Mouse (Mus musculus) kidney, embryonic 15.5 days (tissue): Measurements from ENCODE around the gene Tcn2. TPM values are rescaled to one million over a fixed set of nuclear protein-coding genes. Genes with fewer than 3 reads are reported as not detected.

Experiments
- ATAC-seq: fragments of 200-750 bp; cut with Nextera tagmentation; replicated peaks from 2 replicates; pipeline ENCODE4 v1.8.0; 2017; ENCODE audit warnings: moderate TSS enrichment; ENCODE audit not compliant: low FRiP score
- H3K27ac ChIP-seq: fragments of 300-500 bp; sonication (generic); 2 replicates; pipeline ENCODE4 v1.5.1; 2015; ENCODE audit warnings: mild to moderate bottlenecking, inconsistent platforms
- H3K27me3 ChIP-seq: fragments of 300-500 bp; sonication (generic); 2 replicates; pipeline ENCODE4 v1.6.1; 2015; ENCODE audit warnings: inconsistent platforms
- H3K36me3 ChIP-seq: fragments of 300-500 bp; sonication (generic); 2 replicates; pipeline ENCODE4 v1.6.1; 2015; ENCODE audit warnings: inconsistent platforms
- H3K4me1 ChIP-seq: fragments of 300-500 bp; sonication (generic); 2 replicates; pipeline ENCODE4 v1.6.1; 2015; ENCODE audit warnings: inconsistent platforms
- H3K4me2 ChIP-seq: fragments of 300-500 bp; sonication (generic); 2 replicates; pipeline ENCODE4 v1.6.1; 2015; ENCODE audit warnings: moderate library complexity, mild to moderate bottlenecking, inconsistent platforms
- H3K4me3 ChIP-seq: fragments of 300-500 bp; sonication (generic); replicated peaks from 2 replicates; pipeline ENCODE4 v1.5.1; 2015; ENCODE audit warnings: mild to moderate bottlenecking, inconsistent platforms
- H3K9ac ChIP-seq: fragments of 300-500 bp; sonication (generic); 2 replicates; pipeline ENCODE4 v1.6.1; 2015; ENCODE audit warnings: mild to moderate bottlenecking, inconsistent platforms
- H3K9me3 ChIP-seq: fragments of 300-500 bp; sonication (generic); replicated peaks from 2 replicates; pipeline ENCODE4 v1.6.1; 2016; ENCODE audit warnings: inconsistent platforms
- WGBS: fragments of 180-500 bp; shearing (Covaris S2); methylation state at CpG from one replicate; pipeline ENCODE4 v1.1.7; 2015; ENCODE audit warnings: mixed read lengths; 5-methylcytosine and 5-hydroxymethylcytosine counted together
- polyA plus RNA-seq: library from polyadenylated mRNA; unstranded; fragments of >200 nt; fragmentation: Nextera tagmentation; extraction: Ambion mirVana; gene quantifications from 2 replicates; pipeline ENCODE4 v1.2.1, GENCODE M21; 2015

The Tcn2 gene
- polyA plus RNA-seq, 1 experiment from 2014 or later, result 102 TPM

GRCm38 (mm10) chr11:3910513-3911310 is 21.2 kb downstream of the Tcn2 start:
- Histone ChIP-seq H3K27me3 (peaks cover 17% of the 10 kb centered on the region), H3K9me3 (no peaks in the 10 kb centered on the region), H3K4me2 (peak overlapping the region; percentile 19; the same call in 1 of the 2 replicates), H3K9ac (no peak overlapping the region), H3K27ac (no peak overlapping the region), H3K4me3 (no peak overlapping the region), H3K36me3 (no peaks in the 10 kb centered on the region), H3K4me1 (peaks cover 42% of the 10 kb centered on the region)
- ATAC-seq, result no peak
- 51% methylated on average over 5 of the region's 5 CpGs for WGBS

- peaks cover 17% of the 10 kb centered on the region for H3K27me3 ChIP-seq
Measured at GRCm38 (mm10) chr11:3909236-3909635, 22.7 kb downstream of the Tcn2 start.

GRCm38 (mm10) chr11:3905446-3905845 is 26.5 kb downstream of the Tcn2 start:
- no peaks in the 10 kb centered on the region for H3K9me3 ChIP-seq
- no peak overlapping the region for H3K27ac ChIP-seq
- no peak for ATAC-seq
- H3K27me3 ChIP-seq, result no peaks in the 10 kb centered on the region
- no peak overlapping the region for H3K9ac ChIP-seq
- no peaks in the 10 kb centered on the region for H3K36me3 ChIP-seq
- 86% methylated on average over 1 of the region's 1 CpGs for WGBS
- no peak overlapping the region for H3K4me2 ChIP-seq
- peaks cover 5% of the 10 kb centered on the region; the same call in 1 of the 2 replicates for H3K4me1 ChIP-seq
- H3K4me3 ChIP-seq, result no peak overlapping the region

More at GRCm38 (mm10) chr11:3909236-3909635, 22.7 kb downstream of the Tcn2 start:
- H3K9me3 ChIP-seq, result no peaks in the 10 kb centered on the region
- no peak overlapping the region for H3K27ac ChIP-seq
- no peak for ATAC-seq
- 89% methylated on average over 4 of the region's 4 CpGs for WGBS
- H3K9ac ChIP-seq, result no peak overlapping the region
- H3K4me3 ChIP-seq, result no peak overlapping the region
- H3K36me3 ChIP-seq, result no peaks in the 10 kb centered on the region
- no peak overlapping the region for H3K4me2 ChIP-seq
- peaks cover 37% of the 10 kb centered on the region for H3K4me1 ChIP-seq

- Histone ChIP-seq H3K4me3 (no peak overlapping the region), H3K27ac (no peak overlapping the region), H3K4me2 (no peak overlapping the region), H3K4me1 (peaks cover 7% of the 10 kb centered on the region; the same call in 1 of the 2 replicates), H3K36me3 (no peaks in the 10 kb centered on the region), H3K9ac (no peak overlapping the region), H3K27me3 (no peaks in the 10 kb centered on the region), H3K9me3 (no peaks in the 10 kb centered on the region)
- WGBS, result 69% methylated on average over 6 of the region's 6 CpGs
- no peak for ATAC-seq
Measured at GRCm38 (mm10) chr11:3904673-3905072, 27.3 kb downstream of the Tcn2 start.

GRCm38 (mm10) chr11:3903046-3903445 is 28.9 kb downstream of the Tcn2 start:
- H3K27me3 ChIP-seq, result no peaks in the 10 kb centered on the region
- no peak for ATAC-seq
- peaks cover 7% of the 10 kb centered on the region; the same call in 1 of the 2 replicates for H3K4me1 ChIP-seq
- peaks cover 12% of the 10 kb centered on the region for H3K36me3 ChIP-seq
- H3K4me2 ChIP-seq, result no peak overlapping the region
- H3K4me3 ChIP-seq, result no peak overlapping the region
- H3K27ac ChIP-seq, result no peak overlapping the region
- WGBS, result 79% methylated on average over 5 of the region's 5 CpGs
- H3K9me3 ChIP-seq, result no peaks in the 10 kb centered on the region
- no peak overlapping the region for H3K9ac ChIP-seq

- Histone ChIP-seq H3K27ac (no peak overlapping the region), H3K9me3 (no peaks in the 10 kb centered on the region), H3K4me2 (no peak overlapping the region), H3K4me1 (peaks cover 7% of the 10 kb centered on the region; the same call in 1 of the 2 replicates), H3K27me3 (no peaks in the 10 kb centered on the region), H3K36me3 (peaks cover 18% of the 10 kb centered on the region), H3K9ac (no peak overlapping the region), H3K4me3 (no peak overlapping the region)
- no peak for ATAC-seq
- 88% methylated on average over 3 of the region's 3 CpGs for WGBS
Measured at GRCm38 (mm10) chr11:3902516-3902915, 29.4 kb downstream of the Tcn2 start.

GRCm38 (mm10) chr11:3900296-3900695 is 31.7 kb downstream of the Tcn2 start:
- Histone ChIP-seq H3K4me2 (no peak overlapping the region), H3K36me3 (peaks cover 25% of the 10 kb centered on the region), H3K9ac (no peak overlapping the region), H3K27me3 (no peaks in the 10 kb centered on the region), H3K4me1 (peaks cover 10% of the 10 kb centered on the region; the same call in 1 of the 2 replicates), H3K27ac (no peak overlapping the region), H3K4me3 (no peak overlapping the region), H3K9me3 (no peaks in the 10 kb centered on the region)
- ATAC-seq, result no peak
- WGBS, result 81% methylated on average over 6 of the region's 6 CpGs

- H3K9ac ChIP-seq, result no peak overlapping the region
- H3K9me3 ChIP-seq, result no peaks in the 10 kb centered on the region
- H3K4me2 ChIP-seq, result no peak overlapping the region
- ATAC-seq, result no peak
- 0 out of 2 replicates have a peak overlapping the region, but pooled peaks have one; percentile 2 for H3K27ac ChIP-seq
- 100% methylated on average over 1 of the region's 1 CpGs for WGBS
- H3K36me3 ChIP-seq, result peaks cover 25% of the 10 kb centered on the region
- H3K27me3 ChIP-seq, result no peaks in the 10 kb centered on the region
- no peak overlapping the region for H3K4me3 ChIP-seq
- peaks cover 12% of the 10 kb centered on the region for H3K4me1 ChIP-seq
Measured at GRCm38 (mm10) chr11:3895933-3896332, 36.0 kb downstream of the Tcn2 start.

- no peak; the same call in 1 of the 2 replicates for ATAC-seq
- Histone ChIP-seq H3K4me1 (peaks cover 12% of the 10 kb centered on the region), H3K9me3 (no peaks in the 10 kb centered on the region), H3K4me2 (peak overlapping the region; percentile 92), H3K9ac (peak overlapping the region; percentile 64), H3K27ac (peak overlapping the region; percentile 95), H3K36me3 (peaks cover 25% of the 10 kb centered on the region), H3K27me3 (no peaks in the 10 kb centered on the region), H3K4me3 (peak overlapping the region; percentile 59)
- 4% methylated on average over 9 of the region's 10 CpGs for WGBS
Measured at GRCm38 (mm10) chr11:3895458-3895857, 36.5 kb downstream of the Tcn2 start.

GRCm38 (mm10) chr11:3894406-3895281 is 37.3 kb downstream of the Tcn2 start, which contains the start of the genes 4921536K21Rik and Dusp18:
Gene 4921536K21Rik, minus strand, starts transcription at chr11:3895098.
Gene Dusp18, plus strand, starts transcription at chr11:3895240.
- Histone ChIP-seq H3K4me2 (peak within 1 kb of the TSS; percentile 92), H3K4me3 (peak within 1 kb of the TSS; percentile 59), H3K9ac (peak within 1 kb of the TSS; percentile 64), H3K27ac (peak within 1 kb of the TSS; percentile 95), H3K4me1 (peaks cover 9% of the 10 kb centered on the region), H3K27me3 (no peaks in the 10 kb centered on the region), H3K9me3 (no peaks in the 10 kb centered on the region), H3K36me3 (peaks cover 25% of the 10 kb centered on the region)
- ATAC-seq, result peak; percentile 97
- WGBS, result 3% methylated on average over 46 of the region's 46 CpGs

- Histone ChIP-seq H3K27ac (no peak overlapping the region), H3K27me3 (no peaks in the 10 kb centered on the region), H3K36me3 (peaks cover 22% of the 10 kb centered on the region), H3K9me3 (no peaks in the 10 kb centered on the region), H3K4me1 (peaks cover 9% of the 10 kb centered on the region), H3K4me2 (peak overlapping the region; percentile 92; the same call in 1 of the 2 replicates), H3K4me3 (no peak overlapping the region), H3K9ac (no peak overlapping the region)
- no peak for ATAC-seq
- 83% methylated on average over 6 of the region's 6 CpGs for WGBS
Measured at GRCm38 (mm10) chr11:3893970-3894369, 38.0 kb downstream of the Tcn2 start.

- Histone ChIP-seq H3K9ac (no peak overlapping the region), H3K4me2 (no peak overlapping the region), H3K36me3 (no peaks in the 10 kb centered on the region), H3K4me3 (no peak overlapping the region), H3K4me1 (peaks cover 6% of the 10 kb centered on the region), H3K27ac (no peak overlapping the region), H3K9me3 (no peaks in the 10 kb centered on the region), H3K27me3 (no peaks in the 10 kb centered on the region)
- no peak for ATAC-seq
- WGBS, result 78% methylated on average over 5 of the region's 5 CpGs
Measured at GRCm38 (mm10) chr11:3887331-3887730, 44.6 kb downstream of the Tcn2 start.
